Mouse (Mus musculus): ENCODE measurements around the gene Rimklb. TPM values are rescaled to one million over a fixed set of nuclear protein-coding genes. Genes with fewer than 3 reads are reported as not detected.
"Not testable (repeated sequence)": the region's sequence is repeated elsewhere in the genome, so short reads cannot be mapped to it uniquely, and the experiment has no call there.

Rimklb gene
- polyA plus RNA-seq (2014; fragmentation: Nextera tagmentation; extraction: Ambion mirVana) = 62.1 and 63.4 TPM in 2 replicates

GRCm38 (mm10) chr6:122498661-122499060, at the start of gene Rimklb:
Rimklb (minus strand) TSS chr6:122498761.
- no peak within 1 kb of the TSS for H3K4me3 ChIP-seq (ENCODE audit: low read depth, low read length)
- WGBS = 88% methylated on average over 5 of the region's 5 CpGs
- H3K4me1 ChIP-seq (replicated peaks; ENCODE audit: control insufficient read depth, insufficient read depth, low read length) = peaks cover 6% of the 10 kb centered on the region; the same call in 1 of the 2 replicates
- no peak for DNase-seq (ENCODE audit: low spot score)
- no peak within 1 kb of the TSS for H3K27ac ChIP-seq (ENCODE audit: low read depth, low read length)
- H3K36me3 ChIP-seq (ENCODE audit: control insufficient read depth, insufficient read depth, low read length) = no peaks in the 10 kb centered on the region
- ATAC-seq (ENCODE audit: low FRiP score) = no peak
- no peak within 1 kb of the TSS for H3K9ac ChIP-seq (ENCODE audit: low read depth, low read length)
- H3K27me3 ChIP-seq (ENCODE audit: control insufficient read depth, insufficient read depth, low read length) = no peaks in the 10 kb centered on the region
- H3K9me3 ChIP-seq (ENCODE audit: control insufficient read depth, low read length) = no peaks in the 10 kb centered on the region
- H3K4me2 ChIP-seq (replicated peaks; ENCODE audit: low read depth, low read length) = no peak within 1 kb of the TSS

- Histone ChIP-seq H3K36me3 (ENCODE audit: control insufficient read depth, insufficient read depth, low read length) (no peaks in the 10 kb centered on the region), H3K4me3 (ENCODE audit: low read depth, low read length) (no peak overlapping the region), H3K27ac (ENCODE audit: low read depth, low read length) (no peak overlapping the region), H3K9me3 (ENCODE audit: control insufficient read depth, low read length) (no peaks in the 10 kb centered on the region), H3K4me2 (replicated peaks; ENCODE audit: low read depth, low read length) (no peak overlapping the region), H3K9ac (ENCODE audit: low read depth, low read length) (no peak overlapping the region), H3K27me3 (ENCODE audit: control insufficient read depth, insufficient read depth, low read length) (no peaks in the 10 kb centered on the region), H3K4me1 (replicated peaks; ENCODE audit: control insufficient read depth, insufficient read depth, low read length) (no peaks in the 10 kb centered on the region)
- WGBS = 80% methylated on average over 10 of the region's 10 CpGs
- ATAC-seq (ENCODE audit: low FRiP score) = no peak
- no peak for DNase-seq (ENCODE audit: low spot score)
Observed at GRCm38 (mm10) chr6:122545948-122546347, 47.4 kb upstream of the Rimklb start.

- Histone ChIP-seq H3K9me3 (ENCODE audit: control insufficient read depth, low read length) (no peaks in the 10 kb centered on the region), H3K27me3 (ENCODE audit: control insufficient read depth, insufficient read depth, low read length) (no peaks in the 10 kb centered on the region), H3K4me3 (ENCODE audit: low read depth, low read length) (no peak overlapping the region), H3K4me2 (replicated peaks; ENCODE audit: low read depth, low read length) (no peak overlapping the region), H3K36me3 (ENCODE audit: control insufficient read depth, insufficient read depth, low read length) (no peaks in the 10 kb centered on the region), H3K4me1 (replicated peaks; ENCODE audit: control insufficient read depth, insufficient read depth, low read length) (no peaks in the 10 kb centered on the region), H3K9ac (ENCODE audit: low read depth, low read length) (no peak overlapping the region), H3K27ac (ENCODE audit: low read depth, low read length) (no peak overlapping the region)
- 81% methylated on average over 9 of the region's 9 CpGs for WGBS
- no peak for DNase-seq (ENCODE audit: low spot score)
- no peak for ATAC-seq (ENCODE audit: low FRiP score)
Observed at GRCm38 (mm10) chr6:122545289-122545882, 46.8 kb upstream of the Rimklb start.

- H3K27me3 ChIP-seq (ENCODE audit: control insufficient read depth, insufficient read depth, low read length) = no peaks in the 10 kb centered on the region
- no peaks in the 10 kb centered on the region for H3K4me1 ChIP-seq (replicated peaks; ENCODE audit: control insufficient read depth, insufficient read depth, low read length)
- no peak overlapping the region for H3K27ac ChIP-seq (ENCODE audit: low read depth, low read length)
- 100% methylated on average over 1 of the region's 1 CpGs for WGBS
- H3K4me3 ChIP-seq (ENCODE audit: low read depth, low read length) = no peak overlapping the region
- no peak overlapping the region for H3K4me2 ChIP-seq (replicated peaks; ENCODE audit: low read depth, low read length)
- H3K36me3 ChIP-seq (ENCODE audit: control insufficient read depth, insufficient read depth, low read length) = no peaks in the 10 kb centered on the region
- no peak overlapping the region for H3K9ac ChIP-seq (ENCODE audit: low read depth, low read length)
- ATAC-seq (ENCODE audit: low FRiP score) (no peak), DNase-seq (ENCODE audit: low spot score) (no peak)
- no peaks in the 10 kb centered on the region for H3K9me3 ChIP-seq (ENCODE audit: control insufficient read depth, low read length)
Observed at GRCm38 (mm10) chr6:122544672-122545071, 46.1 kb upstream of the Rimklb start.

GRCm38 (mm10) chr6:122543574-122543973, 45.0 kb upstream of the Rimklb start:
- Histone ChIP-seq H3K27ac (ENCODE audit: low read depth, low read length) (no peak overlapping the region), H3K4me3 (ENCODE audit: low read depth, low read length) (no peak overlapping the region), H3K4me1 (replicated peaks; ENCODE audit: control insufficient read depth, insufficient read depth, low read length) (no peaks in the 10 kb centered on the region), H3K27me3 (ENCODE audit: control insufficient read depth, insufficient read depth, low read length) (no peaks in the 10 kb centered on the region), H3K9ac (ENCODE audit: low read depth, low read length) (no peak overlapping the region), H3K9me3 (ENCODE audit: control insufficient read depth, low read length) (no peaks in the 10 kb centered on the region), H3K4me2 (replicated peaks; ENCODE audit: low read depth, low read length) (no peak overlapping the region), H3K36me3 (ENCODE audit: control insufficient read depth, insufficient read depth, low read length) (no peaks in the 10 kb centered on the region)
- 89% methylated on average over 5 of the region's 5 CpGs for WGBS
- ATAC-seq (ENCODE audit: low FRiP score) (no peak), DNase-seq (ENCODE audit: low spot score) (no peak)

GRCm38 (mm10) chr6:122542459-122542858, 43.9 kb upstream of the Rimklb start:
- H3K9ac ChIP-seq (ENCODE audit: low read depth, low read length); H3K27me3 ChIP-seq (ENCODE audit: control insufficient read depth, insufficient read depth, low read length); H3K4me2 ChIP-seq (replicated peaks; ENCODE audit: low read depth, low read length); H3K4me1 ChIP-seq (replicated peaks; ENCODE audit: control insufficient read depth, insufficient read depth, low read length); H3K36me3 ChIP-seq (ENCODE audit: control insufficient read depth, insufficient read depth, low read length); H3K9me3 ChIP-seq (ENCODE audit: control insufficient read depth, low read length); H3K4me3 ChIP-seq (ENCODE audit: low read depth, low read length); DNase-seq (ENCODE audit: low spot score); ATAC-seq (ENCODE audit: low FRiP score); H3K27ac ChIP-seq (ENCODE audit: low read depth, low read length): not testable (repeated sequence)
- 79% methylated on average over 5 of the region's 5 CpGs for whole genome bisulfite sequencing

GRCm38 (mm10) chr6:122539564-122539963, 41.0 kb upstream of the Rimklb start:
- WGBS = 78% methylated on average over 9 of the region's 9 CpGs
- H3K9me3 ChIP-seq (ENCODE audit: control insufficient read depth, low read length) = no peaks in the 10 kb centered on the region
- no peak overlapping the region for H3K4me3 ChIP-seq (ENCODE audit: low read depth, low read length)
- no peak for ATAC-seq (ENCODE audit: low FRiP score)
- H3K4me2 ChIP-seq (replicated peaks; ENCODE audit: low read depth, low read length) = no peak overlapping the region
- H3K27me3 ChIP-seq (ENCODE audit: control insufficient read depth, insufficient read depth, low read length) = no peaks in the 10 kb centered on the region
- H3K9ac ChIP-seq (ENCODE audit: low read depth, low read length) = no peak overlapping the region
- DNase-seq (ENCODE audit: low spot score) = no peak
- H3K36me3 ChIP-seq (ENCODE audit: control insufficient read depth, insufficient read depth, low read length) = no peaks in the 10 kb centered on the region
- H3K27ac ChIP-seq (ENCODE audit: low read depth, low read length) = no peak overlapping the region
- H3K4me1 ChIP-seq (replicated peaks; ENCODE audit: control insufficient read depth, insufficient read depth, low read length) = no peaks in the 10 kb centered on the region

GRCm38 (mm10) chr6:122534032-122534431, 35.5 kb upstream of the Rimklb start:
- H3K4me1 ChIP-seq (replicated peaks; ENCODE audit: control insufficient read depth, insufficient read depth, low read length) = no peaks in the 10 kb centered on the region
- H3K4me3 ChIP-seq (ENCODE audit: low read depth, low read length) = no peak overlapping the region
- no peaks in the 10 kb centered on the region for H3K9me3 ChIP-seq (ENCODE audit: control insufficient read depth, low read length)
- H3K36me3 ChIP-seq (ENCODE audit: control insufficient read depth, insufficient read depth, low read length) = no peaks in the 10 kb centered on the region
- DNase-seq (ENCODE audit: low spot score) (no peak), ATAC-seq (ENCODE audit: low FRiP score) (no peak)
- H3K27ac ChIP-seq (ENCODE audit: low read depth, low read length) = no peak overlapping the region
- WGBS = 31% methylated on average over 3 of the region's 3 CpGs
- H3K4me2 ChIP-seq (replicated peaks; ENCODE audit: low read depth, low read length) = no peak overlapping the region
- no peaks in the 10 kb centered on the region for H3K27me3 ChIP-seq (ENCODE audit: control insufficient read depth, insufficient read depth, low read length)
- no peak overlapping the region for H3K9ac ChIP-seq (ENCODE audit: low read depth, low read length)

- DNase-seq (ENCODE audit: low spot score) = peak; percentile 33
- Histone ChIP-seq H3K4me3 (ENCODE audit: low read depth, low read length) (no peak overlapping the region), H3K4me2 (replicated peaks; ENCODE audit: low read depth, low read length) (0 out of 2 replicates have a peak overlapping the region, but pooled peaks have one; percentile 19), H3K36me3 (ENCODE audit: control insufficient read depth, insufficient read depth, low read length) (no peaks in the 10 kb centered on the region), H3K27ac (ENCODE audit: low read depth, low read length) (no peak overlapping the region), H3K9me3 (ENCODE audit: control insufficient read depth, low read length) (no peaks in the 10 kb centered on the region), H3K9ac (ENCODE audit: low read depth, low read length) (no peak overlapping the region), H3K27me3 (ENCODE audit: control insufficient read depth, insufficient read depth, low read length) (no peaks in the 10 kb centered on the region), H3K4me1 (replicated peaks; ENCODE audit: control insufficient read depth, insufficient read depth, low read length) (no peaks in the 10 kb centered on the region)
- WGBS = 17% methylated on average over 4 of the region's 4 CpGs
- 0 out of 2 replicates have a peak, but pooled peaks have one; percentile 49 for ATAC-seq (ENCODE audit: low FRiP score)
Observed at GRCm38 (mm10) chr6:122532883-122533302, 34.3 kb upstream of the Rimklb start.
